Mouse (Mus musculus) lung, adult 2 months (tissue): ENCODE measurements around the gene Cenph.

Experiments
- CTCF ChIP-seq: fragments of 200-500 bp; IDR thresholded peaks from 2 replicates; pipeline ENCODE4 v1.5.1; 2011; ENCODE audit warnings: mild to moderate bottlenecking, low read length, control low read depth; ENCODE audit not compliant: insufficient read depth
- POLR2A ChIP-seq: fragments of 200-500 bp; IDR thresholded peaks from 2 replicates; pipeline ENCODE4 v1.6.1; 2011; ENCODE audit warnings: low read depth, mild to moderate bottlenecking, control low read depth, low read length, borderline replicate concordance; ENCODE audit errors: extremely low read depth

DNA sequence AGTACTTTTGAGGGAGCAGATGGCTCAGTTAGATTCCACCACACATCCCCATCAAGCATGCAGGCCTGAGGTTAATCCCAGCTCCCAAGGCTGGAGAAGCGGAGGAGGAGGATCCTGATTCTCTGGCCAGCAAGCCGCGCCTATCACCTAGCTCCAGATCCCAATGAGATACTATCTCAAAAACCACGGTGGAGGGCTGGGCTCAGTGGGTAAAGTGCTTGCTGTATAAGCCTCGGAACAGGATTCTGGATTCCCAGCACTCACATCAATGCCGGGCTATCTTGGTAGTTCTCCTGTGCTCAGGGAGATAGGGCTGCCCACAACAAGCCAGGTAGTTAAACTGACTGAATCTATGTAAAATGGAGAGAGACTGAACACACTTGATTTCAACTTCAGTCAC, 60.2 kb downstream of the Cenph start:
- TF ChIP-seq CTCF: no peak
- no peak for TF ChIP-seq POLR2A
